Mouse (Mus musculus) embryonic stem cell, embryonic (primary cell): ENCODE data around the gene Gstcd.

Experiments used
- CTCF ChIA-PET, 4 experiments: fragments of 300-600 bp in 2 of 4; fragments of 350-600 bp in 2 of 4; sonication (Branson Sonifier 250); formaldehyde crosslinking; loops; one replicate each; lab custom pipeline; 2022; ENCODE audit warnings: inconsistent platforms in 2 of 4; lab: Charles Lee
- POLR2A ChIA-PET, 4 experiments: fragments of 300-600 bp in 2 of 4; fragments of 350-600 bp in 2 of 4; sonication (Branson Sonifier 250); formaldehyde crosslinking; loops; one replicate each; lab custom pipeline; 2022; ENCODE audit warnings: antibody characterized with exemption in 4 of 4, inconsistent platforms in 1 of 4; lab: Charles Lee

Gstcd gene

GRCm38 (mm10) chr3:133091664-133092273, at the start of gene Gstcd, which contains the start of gene Ints12:
Gene Gstcd, minus strand, starts transcription at chr3:133092033.
Gene Ints12, plus strand, starts transcription at chr3:133091840.
- CTCF ChIA-PET: no interaction called here

GRCm38 (mm10) chr3:133132611-133133010, 40.8 kb upstream of the Gstcd start:
- ChIA-PET CTCF (no interaction called here), POLR2A (interaction anchor here in 1 of 4 experiments (0.6 kb wide), 1 partner anchor 35 kb away, joined by 3 read pairs; no protein-coding TSS in a partner anchor)

More at GRCm38 (mm10) chr3:133091664-133092273, at the start of gene Gstcd, which contains the start of gene Ints12:
- POLR2A ChIA-PET: interaction anchor here (0.6 to 4.5 kb wide), 48 partner anchors 9 to 441 kb away, joined by 3 to 50 read pairs (median 4); partner anchors contain the start of genes Aimp1 (in 1 of the 4), Npnt (in 1 of the 4), Ppa2 (in 1 of the 4) and Tbck (in 1 of the 4)

- ChIA-PET POLR2A (interaction anchor here in 1 of 4 experiments (0.6 kb wide), 1 partner anchor 9 kb away, joined by 5 read pairs; no protein-coding TSS in a partner anchor), CTCF (no interaction called here)
Observed at GRCm38 (mm10) chr3:133131372-133131771, 39.5 kb upstream of the Gstcd start.

DNA sequence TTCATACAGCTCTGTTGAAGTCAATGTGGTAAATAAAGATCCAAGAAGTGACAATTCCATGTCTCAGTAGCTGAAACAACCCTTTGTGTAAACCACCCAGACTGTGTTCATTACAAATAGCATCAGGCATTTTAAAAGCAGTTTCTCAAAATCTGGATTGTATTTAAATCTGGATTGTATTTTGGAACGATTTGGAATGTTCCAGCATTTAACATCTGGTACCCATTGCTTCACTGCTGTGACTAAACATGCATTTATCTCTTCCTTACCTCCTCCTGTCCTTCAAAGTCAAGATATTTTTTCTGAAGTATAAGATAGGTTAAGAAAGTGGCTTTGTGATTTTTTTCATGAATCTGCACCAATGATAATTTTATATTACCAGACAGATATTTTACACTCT, 21.4 kb upstream of the Gstcd start:
- POLR2A ChIA-PET: interaction anchor here in 1 of 4 experiments (3.4 kb wide), 1 partner anchor 21 kb away, joined by 13 read pairs; the partner anchor contains the start of genes Gstcd and Ints12
- CTCF ChIA-PET: no interaction called here

- POLR2A ChIA-PET: interaction anchor here in 2 of 4 experiments (0.5 to 3.4 kb wide), 4 partner anchors 10 to 270 kb away, joined by 3 to 13 read pairs (median 4); partner anchors contain the start of genes Gstcd (in 2 of the 2) and Ints12 (in 2 of the 2)
- CTCF ChIA-PET: no interaction called here
Observed at GRCm38 (mm10) chr3:133111741-133112140, 19.9 kb upstream of the Gstcd start.

DNA sequence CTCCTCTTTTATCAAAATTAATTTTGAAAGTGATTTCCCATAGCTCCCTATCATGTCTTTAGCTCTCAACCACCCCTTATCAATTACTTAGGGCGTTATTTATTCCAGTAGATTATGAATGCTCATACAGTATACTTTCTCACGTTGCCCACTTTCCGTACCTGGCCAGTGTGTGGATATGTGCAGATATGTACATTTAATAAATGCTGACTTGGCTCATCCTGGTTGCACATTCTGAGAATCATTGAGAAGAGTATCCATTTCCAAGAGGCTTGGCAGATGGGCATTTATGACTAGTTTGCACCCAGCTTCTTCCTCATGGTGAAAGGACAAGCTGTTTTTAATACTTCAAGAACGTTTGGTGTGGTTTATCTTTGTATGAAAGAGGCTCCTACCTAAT, 18.0 kb upstream of the Gstcd start:
- ChIA-PET CTCF (no interaction called here), POLR2A (interaction anchor here in 1 of 4 experiments (1.5 kb wide), 1 partner anchor 18 kb away, joined by 3 read pairs; the partner anchor contains the start of genes Gstcd and Ints12)

DNA sequence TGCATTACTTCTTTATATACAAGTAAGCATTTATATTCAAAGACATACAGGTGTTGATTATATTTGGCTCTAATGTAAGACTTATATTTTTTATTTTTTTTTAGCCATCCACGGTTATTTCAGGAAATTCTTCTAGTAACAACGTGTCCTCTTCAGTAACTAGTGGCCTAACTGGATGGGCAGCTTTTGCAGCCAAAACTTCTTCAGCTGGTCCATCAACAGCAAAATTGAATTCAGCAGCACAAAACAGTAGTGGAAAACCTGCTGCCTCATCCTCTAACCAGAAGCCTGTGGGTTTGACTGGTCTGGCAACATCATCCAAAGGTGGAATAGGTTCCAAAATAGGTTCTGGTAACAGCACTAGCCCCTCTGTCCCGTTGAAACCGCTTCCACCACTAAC, 16.9 kb upstream of the Gstcd start:
- CTCF ChIA-PET: no interaction called here
- POLR2A ChIA-PET: interaction anchor here in 1 of 4 experiments (0.6 kb wide), 1 partner anchor 8 kb away, joined by 5 read pairs; no protein-coding TSS in a partner anchor

DNA sequence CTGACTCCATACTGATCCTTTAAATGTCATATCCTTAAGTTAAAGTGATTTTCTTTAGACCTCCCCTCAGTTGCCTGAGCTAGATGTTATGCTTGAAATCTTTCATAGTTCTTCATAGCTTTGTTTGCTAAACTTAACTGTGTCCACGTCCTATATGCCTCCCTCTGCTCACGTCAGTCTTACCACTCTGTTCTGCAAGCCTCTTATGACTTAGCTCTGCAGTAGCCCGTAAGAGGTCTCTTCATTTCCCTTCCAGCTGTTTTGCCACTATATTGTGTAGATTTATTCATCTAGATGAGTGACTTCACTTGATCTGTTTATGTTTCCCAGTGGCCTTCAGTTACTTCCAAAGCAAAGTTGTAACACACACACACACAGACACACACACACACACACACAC, 12.6 kb upstream of the Gstcd start:
- POLR2A ChIA-PET: interaction anchor here in 3 of 4 experiments (0.6 to 3.7 kb wide), 3 partner anchors 13 to 203 kb away, joined by 3 to 20 read pairs (median 5); partner anchors contain the start of genes Gstcd (in 2 of the 3) and Ints12 (in 2 of the 3)

DNA sequence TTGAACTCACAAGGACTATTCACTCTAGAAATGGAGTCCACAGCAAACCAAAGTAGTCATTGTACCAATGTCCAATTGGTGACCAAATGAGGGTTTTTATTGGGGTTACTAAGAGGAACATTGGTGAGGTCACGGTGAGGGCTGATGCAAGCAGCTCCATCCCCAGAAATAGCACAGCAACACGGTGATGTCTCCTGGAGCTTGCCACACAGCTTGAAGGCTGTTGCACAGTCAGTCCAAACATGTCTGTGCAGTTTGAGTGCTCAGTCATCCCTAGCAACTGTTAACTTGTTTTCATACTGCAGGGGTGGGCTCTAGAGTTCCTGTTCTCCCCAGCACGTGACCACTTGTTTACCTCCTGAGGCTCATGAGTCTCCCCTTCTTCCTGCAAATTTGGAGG, 11.9 kb upstream of the Gstcd start:
- ChIA-PET CTCF (no interaction called here), POLR2A (interaction anchor here in 3 of 4 experiments (0.6 to 3.7 kb wide), 4 partner anchors 12 to 204 kb away, joined by 3 to 20 read pairs (median 4); partner anchors contain the start of genes Gstcd (in 2 of the 3) and Ints12 (in 2 of the 3))

More for the DNA sequence above, 12.6 kb upstream of the Gstcd start:
- CTCF ChIA-PET: interaction anchor here in 1 of 4 experiments (0.6 kb wide), 1 partner anchor 1252 kb away, joined by 7 read pairs; no protein-coding TSS in a partner anchor

GRCm38 (mm10) chr3:133098909-133099308, 7.1 kb upstream of the Gstcd start:
- ChIA-PET POLR2A (no interaction called here), CTCF (no interaction called here)

- CTCF ChIA-PET: no interaction called here
- POLR2A ChIA-PET: no interaction called here
Observed at GRCm38 (mm10) chr3:133098336-133098735, 6.5 kb upstream of the Gstcd start.

DNA sequence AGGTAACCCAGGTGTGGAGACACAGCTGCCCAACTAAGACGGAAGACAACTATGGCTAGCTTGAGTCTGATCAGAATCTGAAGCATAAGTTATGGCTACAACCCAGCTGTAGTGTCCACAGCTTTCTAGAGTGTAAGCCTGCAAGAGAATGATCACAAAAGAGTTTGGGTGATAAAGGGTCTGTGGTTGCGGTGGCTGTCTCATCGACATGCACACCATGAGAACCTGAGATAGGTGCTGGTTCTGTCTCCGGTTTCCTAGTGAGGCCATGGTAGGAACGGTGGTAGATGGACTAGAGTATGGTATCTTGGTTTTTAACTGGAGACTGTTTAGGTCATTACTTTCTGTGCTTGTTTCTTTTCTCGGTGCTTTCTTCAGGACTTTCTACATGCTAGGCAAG, 6.1 kb upstream of the Gstcd start:
- POLR2A ChIA-PET: interaction anchor here in 1 of 4 experiments (0.7 kb wide), 1 partner anchor 35 kb away, joined by 3 read pairs; no protein-coding TSS in a partner anchor

DNA sequence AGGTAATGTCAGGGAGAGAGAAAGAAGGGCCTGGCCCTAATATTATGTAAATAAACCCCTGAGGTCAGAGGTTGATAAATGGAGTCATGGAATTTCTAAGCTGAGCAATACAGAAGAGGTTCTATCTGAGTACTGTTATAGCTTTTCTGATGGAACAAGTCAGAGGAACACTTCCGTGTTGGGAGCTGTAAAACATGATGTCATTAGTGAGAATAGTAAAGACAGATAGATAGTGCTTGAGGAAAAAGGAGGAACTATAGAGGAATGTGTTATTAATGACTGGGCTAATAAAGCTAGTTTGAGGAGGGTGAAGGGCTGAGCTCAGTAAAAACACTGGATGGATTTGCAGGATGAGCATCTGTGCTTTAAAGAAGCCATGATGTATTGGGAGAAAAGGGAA, 2.5 kb upstream of the Gstcd start:
- ChIA-PET CTCF (interaction anchor here in 1 of 4 experiments (0.6 kb wide), 1 partner anchor 1142 kb away, joined by 4 read pairs; no protein-coding TSS in a partner anchor), POLR2A (interaction anchor here in 1 of 4 experiments (4.5 kb wide), 1 partner anchor 12 kb away, joined by 41 read pairs; no protein-coding TSS in a partner anchor)

More for the DNA sequence above, 6.1 kb upstream of the Gstcd start:
- CTCF ChIA-PET: no interaction called here

DNA sequence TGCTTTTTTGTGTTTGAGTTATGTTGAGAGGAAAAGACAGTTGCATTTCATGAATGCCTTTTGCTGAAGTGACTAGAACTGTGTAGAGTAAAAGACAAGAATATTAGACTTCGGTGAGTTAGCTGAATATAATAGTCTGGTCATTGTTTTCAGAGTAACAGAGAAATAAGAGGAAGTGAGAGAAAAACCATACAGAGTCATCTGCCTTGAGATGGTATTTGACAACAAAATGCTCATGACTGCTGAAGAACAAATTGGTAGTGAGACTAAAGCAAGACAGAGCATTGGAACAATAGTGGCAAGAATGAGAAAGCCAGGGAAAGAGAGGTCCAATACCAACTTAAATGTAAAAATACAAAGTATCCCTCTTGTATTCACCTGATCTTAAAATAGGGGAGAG, 1.1 kb upstream of the Gstcd start:
- ChIA-PET CTCF (no interaction called here), POLR2A (interaction anchor here in 2 of 4 experiments (0.8 to 4.5 kb wide), 4 partner anchors 10 to 149 kb away, joined by 3 to 41 read pairs (median 4); no protein-coding TSS in a partner anchor)

DNA sequence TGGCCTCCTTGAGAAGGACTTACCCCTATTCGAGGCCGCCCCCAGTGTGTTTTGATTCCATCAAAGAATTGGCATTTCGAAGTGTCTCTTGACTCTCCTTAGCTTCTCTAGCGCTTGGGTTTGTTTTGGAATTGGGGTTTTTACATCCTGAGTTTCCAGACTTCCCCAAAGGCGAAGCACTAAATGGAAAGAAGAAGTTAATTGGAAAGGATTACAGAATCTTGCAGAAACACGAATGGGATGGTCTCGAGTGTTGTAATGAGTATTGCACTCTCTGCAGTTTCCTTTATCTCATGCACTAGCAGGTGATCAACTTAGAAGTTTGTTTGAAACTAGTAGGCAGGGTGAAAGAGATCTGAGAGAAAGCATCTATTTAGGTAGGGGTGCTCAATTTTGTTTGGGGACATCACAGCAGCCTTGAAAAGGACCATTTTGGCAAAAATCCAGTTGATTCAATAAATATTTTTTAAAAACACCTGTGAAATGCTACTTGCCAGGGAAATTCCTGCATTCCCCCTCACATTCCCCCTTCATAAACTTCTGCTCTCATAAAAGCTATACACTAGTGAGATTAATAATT, 531 bp upstream of the Gstcd start:
- POLR2A ChIA-PET: interaction anchor here (0.6 to 4.5 kb wide), 48 partner anchors 8 to 441 kb away, joined by 3 to 50 read pairs (median 4); partner anchors contain the start of genes Aimp1 (in 1 of the 4), Npnt (in 1 of the 4), Ppa2 (in 1 of the 4) and Tbck (in 1 of the 4)
- CTCF ChIA-PET: no interaction called here

- POLR2A ChIA-PET: interaction anchor here (0.8 to 4.5 kb wide), 33 partner anchors 9 to 442 kb away, joined by 3 to 50 read pairs (median 4); partner anchors contain the start of genes Aimp1 (in 1 of the 4), Ppa2 (in 1 of the 4) and Tbck (in 1 of the 4)
- CTCF ChIA-PET: no interaction called here
Observed at GRCm38 (mm10) chr3:133091121-133091663, 641 bp downstream of the Gstcd start.

DNA sequence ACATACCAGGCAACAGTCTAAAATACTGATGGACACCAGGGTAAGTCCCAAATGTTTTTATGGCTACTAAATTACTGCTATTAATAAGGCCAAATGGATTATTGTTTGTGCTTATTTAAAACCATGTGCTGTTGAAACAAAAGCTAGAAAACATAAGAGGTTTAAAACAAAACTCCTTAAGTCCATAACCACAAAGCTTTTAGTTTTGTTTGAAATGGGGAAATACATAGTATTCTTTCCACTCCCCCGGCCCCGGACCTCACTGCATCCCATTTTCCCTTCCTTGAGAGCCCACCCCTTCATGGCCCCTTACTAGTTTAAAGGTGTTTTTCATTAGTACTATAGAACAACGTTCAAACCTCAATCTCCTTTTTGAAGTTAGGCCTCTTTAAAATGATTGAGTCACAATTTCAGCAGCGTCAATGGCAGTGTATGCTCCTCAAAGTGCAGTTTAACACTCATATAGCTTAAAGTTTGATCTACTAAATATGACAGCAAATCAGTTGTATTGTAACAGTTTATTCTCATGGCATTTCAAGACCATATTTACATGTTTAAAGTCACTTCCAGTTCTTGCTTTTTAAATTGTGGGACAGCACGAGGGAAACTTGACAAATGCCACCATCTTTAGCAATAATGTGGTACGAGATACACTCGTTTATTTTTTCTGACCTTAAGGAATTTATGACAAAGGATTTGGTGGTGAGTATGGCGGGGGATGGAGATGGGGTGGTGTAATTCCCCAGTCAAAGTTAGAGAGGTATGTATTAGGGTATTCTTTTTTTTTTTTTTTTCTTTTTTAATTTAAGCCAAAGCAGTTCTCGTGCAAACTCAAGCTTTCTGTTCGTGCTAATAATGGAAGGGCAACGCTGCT, 1.3 kb downstream of the Gstcd start:
- ChIA-PET POLR2A (interaction anchor here (0.6 to 4.5 kb wide), 12 partner anchors 8 to 407 kb away, joined by 3 to 50 read pairs (median 5); partner anchors contain the start of genes Aimp1 (in 1 of the 4), Ppa2 (in 1 of the 4) and Tbck (in 1 of the 4)), CTCF (no interaction called here)
